Mouse (Mus musculus): ENCODE data around the gene Fubp1. TPM values are rescaled to one million over a fixed set of nuclear protein-coding genes. Genes with fewer than 3 reads are reported as not detected.

Fubp1 gene
- total and polyA plus RNA-seq, 3 experiments = 196 to 202 TPM; not detected in 1

GRCm38 (mm10) chr3:152239592-152239991 lies 29.4 kb downstream of the Fubp1 start:
- TF ChIP-seq ZMIZ1 (IDR thresholded peaks at IDR 0.05; ENCODE audit: low read depth, low read length) (peak; percentile 11; the same call in 1 of the 2 replicates), GABPA (IDR thresholded peaks at IDR 0.05; ENCODE audit: low read depth, low read length) (no peak)
- Histone ChIP-seq H3K9me3 (replicated peaks; ENCODE audit: insufficient read depth, low read length) (no peaks in the 10 kb centered on the region), H3K27me3 (ENCODE audit: control insufficient read depth in 1 of 2, insufficient read depth in 2 of 2, low read length in 2 of 2) (no peaks in the 10 kb centered on the region), H3K4me3 (ENCODE audit: control insufficient read depth in 1 of 2, insufficient read depth in 1 of 2, low read depth in 2 of 2, low read length in 2 of 2) (no peak overlapping the region), H3K9ac (ENCODE audit: control insufficient read depth, low read depth, low read length, poor library complexity, severe bottlenecking) (no peak overlapping the region), H3K36me3 (ENCODE audit: control insufficient read depth in 1 of 2, insufficient read depth in 2 of 2, low read length in 2 of 2) (peaks cover 11 to 29% of the 10 kb centered on the region in 2 experiments), H3K27ac (ENCODE audit: control insufficient read depth, low read depth, low read length) (no peak overlapping the region), H3K4me1 (ENCODE audit: control insufficient read depth in 1 of 2, insufficient read depth in 2 of 2, low read length in 2 of 2) (no peaks in the 10 kb centered on the region), H3K79me2 (ENCODE audit: control insufficient read depth, insufficient read depth, low read length, poor library complexity) (no peaks in the 10 kb centered on the region)
- no peak for DNase-seq (ENCODE audit: low read depth, low spot score)

DNA sequence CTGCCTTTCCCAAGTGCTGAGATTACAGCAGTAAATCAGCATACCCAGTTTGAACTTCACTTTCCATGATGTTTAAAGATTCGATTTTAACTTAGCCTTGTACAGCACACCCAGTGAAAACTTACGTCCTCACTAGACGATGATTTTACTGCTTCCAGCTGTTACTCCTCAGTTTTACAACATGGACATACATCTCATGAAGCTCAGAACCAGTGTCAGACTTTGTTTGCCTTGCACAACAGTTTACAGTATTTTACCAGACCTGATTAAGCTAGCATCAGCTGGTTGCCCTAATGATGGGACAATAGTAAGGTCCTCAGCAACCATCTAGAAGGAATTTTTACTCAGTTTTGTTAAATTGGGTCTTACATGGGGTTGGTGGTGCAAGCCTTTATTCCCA lies 30.9 kb downstream of the Fubp1 start:
- H3K79me2 ChIP-seq (ENCODE audit: control insufficient read depth, insufficient read depth, low read length, poor library complexity) = no peaks in the 10 kb centered on the region
- H3K4me3 ChIP-seq (ENCODE audit: control insufficient read depth in 1 of 2, insufficient read depth in 1 of 2, low read depth in 2 of 2, low read length in 2 of 2) = no peak overlapping the region
- H3K27me3 ChIP-seq (ENCODE audit: control insufficient read depth in 1 of 2, insufficient read depth in 2 of 2, low read length in 2 of 2) = no peaks in the 10 kb centered on the region
- H3K36me3 ChIP-seq (ENCODE audit: control insufficient read depth in 1 of 2, insufficient read depth in 2 of 2, low read length in 2 of 2) = peaks cover 13 to 14% of the 10 kb centered on the region in 2 experiments
- H3K27ac ChIP-seq (ENCODE audit: control insufficient read depth, low read depth, low read length) = no peak overlapping the region
- 0 out of 4 replicates have a peak, but pooled peaks cover 0 to 2% of the 10 kb centered on the region in 2 experiments for H3K4me1 ChIP-seq (ENCODE audit: control insufficient read depth in 1 of 2, insufficient read depth in 2 of 2, low read length in 2 of 2)
- H3K9me3 ChIP-seq (replicated peaks; ENCODE audit: insufficient read depth, low read length) = no peaks in the 10 kb centered on the region
- no peak overlapping the region for H3K9ac ChIP-seq (ENCODE audit: control insufficient read depth, low read depth, low read length, poor library complexity, severe bottlenecking)
- TF ChIP-seq ZC3H11A (IDR thresholded peaks at IDR 0.05; ENCODE audit: low read depth, low read length) = no peak
- no peak for TF ChIP-seq RAD21 (IDR thresholded peaks at IDR 0.05; ENCODE audit: low read depth, low read length)
- no peak for TF ChIP-seq MEF2A (IDR thresholded peaks at IDR 0.05; ENCODE audit: extremely low read depth, insufficient replicate concordance, low read depth, low read length, poor library complexity, severe bottlenecking)
- no peak for TF ChIP-seq MAFK (IDR thresholded peaks at IDR 0.05; ENCODE audit: borderline replicate concordance, low read depth, low read length)
- TF ChIP-seq ETS1 (IDR thresholded peaks at IDR 0.05; ENCODE audit: low read depth, low read length) = no peak
- TF ChIP-seq JUND (IDR thresholded peaks at IDR 0.05; ENCODE audit: low read depth, low read length) = no peak
- TF ChIP-seq TAL1 (IDR thresholded peaks at IDR 0.05; ENCODE audit: low read length) = no peak
- no peak for TF ChIP-seq ZNF384 (IDR thresholded peaks at IDR 0.05; ENCODE audit: low read depth, low read length)
- no peak for TF ChIP-seq TBP (IDR thresholded peaks at IDR 0.05; ENCODE audit: low read depth, low read length)
- no peak for TF ChIP-seq E2F4 (IDR thresholded peaks at IDR 0.05; ENCODE audit: borderline replicate concordance, low read depth, low read length)
- no peak for TF ChIP-seq MXI1 (IDR thresholded peaks at IDR 0.05; ENCODE audit: low read depth, low read length)
- TF ChIP-seq GATA1 (IDR thresholded peaks at IDR 0.05; ENCODE audit: low read depth, low read length) = no peak
- no peak for TF ChIP-seq NELFE (IDR thresholded peaks at IDR 0.05; ENCODE audit: low read depth, low read length)
- TF ChIP-seq RCOR1 (IDR thresholded peaks at IDR 0.05; ENCODE audit: low read depth, low read length) = no peak
- no peak for TF ChIP-seq CHD2 (IDR thresholded peaks at IDR 0.05; ENCODE audit: low read length)
- DNase-seq (ENCODE audit: low read depth, low spot score) = no peak

All from MEL (cell line).